Mouse (Mus musculus): ENCODE measurements at regions not wholly inside any gene's neighbourhood (a gene's known extent, or its start where the extent isn't known, plus 50 kb on each side); places are given as distances from the start of the nearest gene placed in this dataset.

- WGBS = 82% methylated on average over 4 of the region's 4 CpGs
Observed at GRCm38 (mm10) chr6:147794351-147794750, 252.7 kb upstream of the Far2 start.

GRCm38 (mm10) chr6:147799009-147799727 lies 247.9 kb upstream of the Far2 start:
- H3K9ac ChIP-seq = no peak overlapping the region
- no peaks in the 10 kb centered on the region for H3K4me1 ChIP-seq (replicated peaks)
- no peaks in the 10 kb centered on the region for H3K9me3 ChIP-seq
- ATAC-seq (ENCODE audit: low FRiP score, low read depth) = no peak
- H3K36me3 ChIP-seq = no peaks in the 10 kb centered on the region
- no peak overlapping the region for H3K27ac ChIP-seq (replicated peaks)
- 80% methylated on average over 9 of the region's 9 CpGs for WGBS
- no peak overlapping the region for H3K4me2 ChIP-seq
- H3K4me3 ChIP-seq = no peak overlapping the region
- no peaks in the 10 kb centered on the region for H3K27me3 ChIP-seq

More at GRCm38 (mm10) chr6:147794351-147794750, 252.7 kb upstream of the Far2 start:
- no peak overlapping the region for H3K27ac ChIP-seq (replicated peaks)
- H3K4me3 ChIP-seq = no peak overlapping the region
- H3K9me3 ChIP-seq = no peaks in the 10 kb centered on the region
- H3K4me2 ChIP-seq = no peak overlapping the region
- H3K4me1 ChIP-seq (replicated peaks) = no peaks in the 10 kb centered on the region
- no peak for ATAC-seq (ENCODE audit: low FRiP score, low read depth)
- no peaks in the 10 kb centered on the region for H3K27me3 ChIP-seq
- H3K36me3 ChIP-seq = no peaks in the 10 kb centered on the region
- no peak overlapping the region for H3K9ac ChIP-seq

- WGBS = 86% methylated on average over 6 of the region's 6 CpGs
- no peaks in the 10 kb centered on the region for H3K27me3 ChIP-seq
Observed at GRCm38 (mm10) chr6:147799861-147800260, 247.2 kb upstream of the Far2 start.

GRCm38 (mm10) chr6:147800846-147801245 lies 246.2 kb upstream of the Far2 start:
- Histone ChIP-seq H3K9me3 (no peaks in the 10 kb centered on the region), H3K27me3 (no peaks in the 10 kb centered on the region), H3K36me3 (no peaks in the 10 kb centered on the region), H3K4me3 (no peak overlapping the region), H3K4me1 (replicated peaks) (no peaks in the 10 kb centered on the region), H3K9ac (no peak overlapping the region), H3K27ac (replicated peaks) (no peak overlapping the region), H3K4me2 (no peak overlapping the region)
- no peak for ATAC-seq (ENCODE audit: low FRiP score, low read depth)
- 93% methylated on average over 5 of the region's 5 CpGs for WGBS

More at GRCm38 (mm10) chr6:147799861-147800260, 247.2 kb upstream of the Far2 start:
- Histone ChIP-seq H3K4me2 (no peak overlapping the region), H3K27ac (replicated peaks) (no peak overlapping the region), H3K4me3 (no peak overlapping the region), H3K9me3 (no peaks in the 10 kb centered on the region), H3K36me3 (no peaks in the 10 kb centered on the region), H3K4me1 (replicated peaks) (no peaks in the 10 kb centered on the region), H3K9ac (no peak overlapping the region)
- no peak for ATAC-seq (ENCODE audit: low FRiP score, low read depth)

- Histone ChIP-seq H3K27ac (replicated peaks) (no peak overlapping the region), H3K4me1 (replicated peaks) (no peaks in the 10 kb centered on the region), H3K27me3 (no peaks in the 10 kb centered on the region), H3K9me3 (no peaks in the 10 kb centered on the region), H3K4me3 (no peak overlapping the region), H3K4me2 (no peak overlapping the region), H3K9ac (no peak overlapping the region), H3K36me3 (no peaks in the 10 kb centered on the region)
- WGBS = 89% methylated on average over 2 of the region's 2 CpGs
- ATAC-seq (ENCODE audit: low FRiP score, low read depth) = no peak
Observed at GRCm38 (mm10) chr6:147803893-147804292, 243.2 kb upstream of the Far2 start.

- Histone ChIP-seq H3K36me3 (no peaks in the 10 kb centered on the region), H3K4me2 (no peak overlapping the region), H3K9me3 (no peaks in the 10 kb centered on the region), H3K27ac (replicated peaks) (no peak overlapping the region), H3K4me1 (replicated peaks) (no peaks in the 10 kb centered on the region), H3K9ac (no peak overlapping the region), H3K4me3 (no peak overlapping the region), H3K27me3 (no peaks in the 10 kb centered on the region)
- ATAC-seq (ENCODE audit: low FRiP score, low read depth) = no peak
- WGBS = 30% methylated on average over 1 of the region's 1 CpGs
Observed at GRCm38 (mm10) chr6:147810710-147811109, 236.3 kb upstream of the Far2 start.

GRCm38 (mm10) chr6:147816861-147817260 lies 230.2 kb upstream of the Far2 start:
- no peak overlapping the region for H3K9ac ChIP-seq
- H3K4me3 ChIP-seq = no peak overlapping the region
- ATAC-seq (ENCODE audit: low FRiP score, low read depth) = no peak
- no peaks in the 10 kb centered on the region for H3K27me3 ChIP-seq
- no peak overlapping the region for H3K4me2 ChIP-seq
- no peaks in the 10 kb centered on the region for H3K9me3 ChIP-seq
- H3K36me3 ChIP-seq = no peaks in the 10 kb centered on the region
- no peak overlapping the region for H3K27ac ChIP-seq (replicated peaks)
- no peaks in the 10 kb centered on the region for H3K4me1 ChIP-seq (replicated peaks)
- WGBS = 71% methylated on average over 7 of the region's 7 CpGs

GRCm38 (mm10) chr6:147817262-147817661 lies 229.8 kb upstream of the Far2 start:
- no peak overlapping the region for H3K4me3 ChIP-seq
- no peaks in the 10 kb centered on the region for H3K4me1 ChIP-seq (replicated peaks)
- no peaks in the 10 kb centered on the region for H3K9me3 ChIP-seq
- H3K27me3 ChIP-seq = no peaks in the 10 kb centered on the region
- no peak overlapping the region for H3K27ac ChIP-seq (replicated peaks)
- no peaks in the 10 kb centered on the region for H3K36me3 ChIP-seq
- no peak overlapping the region for H3K9ac ChIP-seq
- 0 out of 2 replicates have a peak, but pooled peaks have one; percentile 38 for ATAC-seq (ENCODE audit: low FRiP score, low read depth)
- no peak overlapping the region for H3K4me2 ChIP-seq

- no peak overlapping the region for H3K27ac ChIP-seq (replicated peaks)
- H3K4me3 ChIP-seq = no peak overlapping the region
- no peaks in the 10 kb centered on the region; the same call in 1 of the 2 replicates for H3K4me1 ChIP-seq (replicated peaks)
- WGBS = 57% methylated on average over 4 of the region's 4 CpGs
- H3K4me2 ChIP-seq = no peak overlapping the region
- H3K9ac ChIP-seq = no peak overlapping the region
- ATAC-seq (ENCODE audit: low FRiP score, low read depth) = no peak
- no peaks in the 10 kb centered on the region for H3K9me3 ChIP-seq
- no peaks in the 10 kb centered on the region for H3K36me3 ChIP-seq
- no peaks in the 10 kb centered on the region for H3K27me3 ChIP-seq
Observed at GRCm38 (mm10) chr6:147822215-147822614, 224.8 kb upstream of the Far2 start.

- 70% methylated on average over 3 of the region's 3 CpGs for WGBS
- Histone ChIP-seq H3K9me3 (no peaks in the 10 kb centered on the region), H3K9ac (no peak overlapping the region), H3K4me3 (no peak overlapping the region), H3K36me3 (no peaks in the 10 kb centered on the region), H3K27ac (replicated peaks) (no peak overlapping the region), H3K27me3 (no peaks in the 10 kb centered on the region), H3K4me2 (no peak overlapping the region), H3K4me1 (replicated peaks) (0 out of 2 replicates have a peak, but pooled peaks cover 3% of the 10 kb centered on the region)
- ATAC-seq (ENCODE audit: low FRiP score, low read depth) = no peak
Observed at GRCm38 (mm10) chr6:147832521-147832920, 214.5 kb upstream of the Far2 start.

- WGBS = 78% methylated on average over 3 of the region's 3 CpGs
- no peak overlapping the region for H3K4me2 ChIP-seq
- no peak overlapping the region for H3K4me3 ChIP-seq
- no peak overlapping the region for H3K27ac ChIP-seq (replicated peaks)
- H3K9me3 ChIP-seq = no peaks in the 10 kb centered on the region
- no peaks in the 10 kb centered on the region for H3K27me3 ChIP-seq
- no peaks in the 10 kb centered on the region for H3K36me3 ChIP-seq
- 0 out of 2 replicates have a peak, but pooled peaks cover 3% of the 10 kb centered on the region for H3K4me1 ChIP-seq (replicated peaks)
- ATAC-seq (ENCODE audit: low FRiP score, low read depth) = no peak
- no peak overlapping the region for H3K9ac ChIP-seq
Observed at GRCm38 (mm10) chr6:147833501-147833900, 213.6 kb upstream of the Far2 start.

- no peak overlapping the region for H3K9ac ChIP-seq
- H3K36me3 ChIP-seq = no peaks in the 10 kb centered on the region
- no peak overlapping the region for H3K4me3 ChIP-seq
- H3K9me3 ChIP-seq = peaks cover 9% of the 10 kb centered on the region; the same call in 1 of the 2 replicates
- 0 out of 2 replicates have a peak, but pooled peaks cover 1% of the 10 kb centered on the region for H3K4me1 ChIP-seq (replicated peaks)
- no peak overlapping the region for H3K27ac ChIP-seq (replicated peaks)
- no peak overlapping the region for H3K4me2 ChIP-seq
- WGBS = 82% methylated on average over 5 of the region's 5 CpGs
- H3K27me3 ChIP-seq = no peaks in the 10 kb centered on the region
- no peak for ATAC-seq (ENCODE audit: low FRiP score, low read depth)
Observed at GRCm38 (mm10) chr6:147838846-147839245, 208.2 kb upstream of the Far2 start.

GRCm38 (mm10) chr6:147849988-147850387 lies 197.1 kb upstream of the Far2 start:
- WGBS = 93% methylated on average over 2 of the region's 2 CpGs
- H3K4me3 ChIP-seq = no peak overlapping the region
- no peaks in the 10 kb centered on the region for H3K4me1 ChIP-seq (replicated peaks)
- no peaks in the 10 kb centered on the region for H3K27me3 ChIP-seq
- H3K27ac ChIP-seq (replicated peaks) = no peak overlapping the region
- no peaks in the 10 kb centered on the region for H3K36me3 ChIP-seq
- no peak overlapping the region for H3K9ac ChIP-seq
- no peak overlapping the region for H3K4me2 ChIP-seq
- no peaks in the 10 kb centered on the region for H3K9me3 ChIP-seq
- no peak for ATAC-seq (ENCODE audit: low FRiP score, low read depth)

Data from hindbrain, embryonic 15.5 days (tissue).